Mouse (Mus musculus) cerebellum, adult 11 months (tissue): ENCODE measurements at regions not wholly inside any gene's neighbourhood (a gene's known extent, or its start where the extent isn't known, plus 50 kb on each side); places are given as distances from the start of the nearest gene placed in this dataset.

Experiments used
- DNase-seq: peaks from one replicate; pipeline ENCODE4 v3.0.0; 2022

- DNase-seq, result peak; percentile 49
These were observed 54.6 kb upstream of the Card11 start for GRCm38 (mm10) chr5:141054991-141055390.

DNA sequence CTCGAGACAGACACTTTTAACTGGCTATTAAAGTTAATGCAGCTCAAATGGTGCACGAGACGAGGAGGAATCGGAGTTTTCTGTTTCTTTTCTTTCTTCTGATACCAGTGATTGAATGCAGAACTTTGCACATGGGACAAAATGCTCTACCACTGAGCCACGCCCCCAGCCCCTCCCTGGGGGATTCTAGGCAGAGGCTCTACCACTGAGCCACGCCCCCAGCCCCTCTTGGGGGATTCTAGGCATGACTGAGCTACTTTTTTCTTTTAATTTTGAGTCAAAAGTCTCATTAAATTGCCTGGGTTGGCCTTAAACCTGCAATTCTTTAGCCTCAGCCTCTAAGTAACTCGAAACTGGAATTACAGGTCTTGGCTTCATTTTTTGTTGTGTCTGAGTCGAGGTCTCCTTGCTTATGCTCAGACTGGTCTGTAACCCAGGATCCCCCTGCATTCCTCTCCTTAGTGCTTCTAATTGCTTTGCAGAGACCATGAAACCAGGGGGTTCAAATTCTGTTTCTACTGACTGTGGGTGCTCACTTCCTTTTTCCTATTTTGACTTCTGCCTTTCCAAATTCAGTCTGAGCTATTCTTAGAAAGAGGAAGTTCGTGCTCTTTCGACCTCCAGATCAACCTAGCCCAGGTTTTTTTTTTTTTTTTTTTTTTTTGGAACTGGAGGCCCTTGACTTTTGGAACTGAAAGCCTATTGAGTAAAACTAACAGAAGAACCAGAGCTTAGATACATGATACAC lies 55.4 kb upstream of the Card11 start:
- DNase-seq, result no peak

- no peak for DNase-seq
These were observed 57.8 kb upstream of the Card11 start for GRCm38 (mm10) chr5:141058141-141058540.

DNA sequence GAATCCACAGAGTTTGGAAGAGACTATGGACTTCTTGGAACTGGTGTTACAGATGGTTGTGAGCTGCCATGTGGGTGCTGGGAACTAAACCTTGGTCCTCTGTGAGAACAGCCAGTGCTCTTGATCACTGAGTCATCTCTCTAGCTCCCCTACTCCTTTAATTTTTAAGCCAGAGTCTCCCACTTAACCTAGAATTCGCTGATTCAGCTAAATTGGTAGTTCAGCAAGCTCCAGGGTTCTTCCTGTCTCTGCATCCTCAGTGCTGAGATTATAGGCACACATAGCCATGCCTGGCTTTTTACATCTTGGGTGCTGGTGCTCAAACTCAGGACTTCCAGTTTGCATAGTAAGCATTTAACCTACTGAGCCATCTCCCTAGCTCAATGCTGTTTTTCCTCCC lies 58.5 kb upstream of the Card11 start:
- DNase-seq, result no peak

DNA sequence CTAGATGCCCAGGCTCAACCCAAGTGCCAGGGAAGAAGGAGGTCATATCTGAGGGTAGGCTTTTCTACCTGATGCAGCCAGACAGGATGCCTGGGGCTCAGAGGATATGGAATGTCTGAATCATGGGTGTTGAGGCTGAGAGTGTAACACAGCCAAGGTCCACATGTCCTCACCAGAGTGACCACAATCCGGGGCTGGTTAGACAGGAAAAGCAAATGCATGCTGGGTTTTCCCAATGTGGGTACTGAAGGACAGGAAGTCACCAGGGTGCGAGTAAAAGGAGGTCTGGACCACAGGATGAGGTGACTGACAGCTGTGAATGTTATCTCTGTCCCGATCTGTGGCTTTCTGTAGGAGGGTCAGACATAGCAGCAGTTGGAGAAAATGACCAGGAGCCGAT lies 61.8 kb upstream of the Card11 start:
- DNase-seq, result no peak

DNA sequence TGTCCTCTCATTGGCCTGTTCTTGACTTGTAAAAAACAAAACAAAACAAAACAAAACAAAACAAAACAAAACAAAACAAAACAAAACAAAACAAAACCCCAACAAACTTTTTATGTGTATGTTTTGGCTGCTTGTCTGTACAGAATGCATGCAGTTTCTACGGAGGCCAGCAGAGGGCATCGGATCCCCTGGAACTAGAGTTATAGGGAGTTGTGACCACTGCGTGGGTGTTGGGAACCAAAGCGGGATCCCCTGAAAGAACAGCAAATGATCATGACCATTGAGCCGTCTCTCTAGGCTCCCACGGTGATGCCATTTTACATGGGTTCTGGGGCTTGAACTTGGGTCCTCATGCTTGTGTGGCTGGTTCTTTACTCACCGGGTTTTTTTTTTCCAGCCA lies 67.2 kb upstream of the Card11 start:
- no peak for DNase-seq

DNA sequence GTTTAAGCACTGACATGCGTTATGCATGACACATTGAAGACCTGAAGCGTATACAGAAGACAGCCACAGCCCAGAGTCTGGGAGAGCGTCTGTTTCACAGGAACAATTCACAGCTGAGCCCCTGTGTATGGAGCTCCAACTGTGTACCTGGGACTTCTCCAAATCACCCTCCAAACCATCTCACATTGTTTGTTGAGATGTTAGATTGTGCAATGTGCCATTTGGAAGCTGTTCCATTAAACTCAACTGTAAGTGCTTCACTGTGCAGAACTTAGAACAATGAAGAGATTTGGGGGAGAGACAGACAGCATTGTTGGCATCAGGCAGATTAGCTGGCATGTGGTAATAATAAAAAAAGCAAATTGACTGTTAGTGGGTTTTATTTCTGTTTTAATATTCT lies 74.1 kb upstream of the Card11 start:
- DNase-seq, result no peak

GRCm38 (mm10) chr5:141076158-141076557 lies 75.8 kb upstream of the Card11 start:
- no peak for DNase-seq

DNA sequence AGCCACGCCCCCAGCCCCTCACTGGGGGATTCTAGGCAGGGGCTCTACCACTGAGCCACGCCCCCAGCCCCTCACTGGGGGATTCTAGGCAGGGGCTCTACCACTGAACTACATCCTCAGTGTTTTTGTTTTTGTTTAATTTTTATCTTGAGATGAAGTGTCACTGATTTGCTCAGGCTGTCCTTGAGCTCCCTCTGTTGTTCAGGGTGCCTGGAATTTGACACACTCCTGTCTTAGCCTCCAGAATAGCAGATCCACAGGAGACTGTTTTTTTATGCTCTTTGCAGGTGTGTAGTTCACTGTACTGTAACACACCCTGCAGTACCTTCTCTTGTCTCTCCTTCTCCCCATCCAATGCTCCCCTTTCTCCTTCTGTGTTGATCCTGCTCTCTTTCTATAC lies 76.6 kb upstream of the Card11 start:
- DNase-seq, result no peak

- no peak for DNase-seq
These were observed 80.5 kb upstream of the Card11 start for GRCm38 (mm10) chr5:141080896-141081295.

DNA sequence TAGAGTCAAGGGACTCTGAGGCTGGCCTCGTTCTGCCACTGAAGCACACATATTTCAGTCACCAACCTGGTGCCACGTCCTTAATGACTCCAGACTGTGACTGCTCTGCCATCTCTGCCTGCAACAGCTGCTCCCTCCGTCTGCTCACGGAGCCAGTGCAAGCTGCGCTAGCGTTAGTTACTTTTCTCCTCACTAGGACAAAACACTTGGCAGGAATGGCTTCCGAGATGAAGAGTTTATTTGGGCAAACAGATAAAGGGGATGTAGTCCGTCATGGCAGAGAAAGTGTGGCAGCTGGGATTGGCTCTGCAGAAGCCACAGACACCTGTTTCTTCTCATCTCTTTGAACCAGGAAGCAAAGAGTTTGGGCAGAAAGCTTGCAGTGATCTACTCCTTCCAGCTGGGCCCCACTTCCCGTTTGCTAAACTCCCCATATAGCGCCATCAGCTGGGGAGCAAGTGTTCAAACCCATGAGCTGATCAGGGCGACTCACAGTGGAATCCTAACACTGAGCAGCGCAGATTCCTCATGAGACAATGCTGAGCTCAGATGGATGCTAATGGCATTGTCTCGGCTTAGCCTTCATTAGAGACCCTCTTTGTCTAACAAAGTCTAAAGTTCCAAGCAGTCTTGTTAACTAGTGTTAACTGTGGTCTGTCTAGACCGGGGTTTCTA lies 83.8 kb upstream of the Card11 start:
- DNase-seq, result no peak

DNA sequence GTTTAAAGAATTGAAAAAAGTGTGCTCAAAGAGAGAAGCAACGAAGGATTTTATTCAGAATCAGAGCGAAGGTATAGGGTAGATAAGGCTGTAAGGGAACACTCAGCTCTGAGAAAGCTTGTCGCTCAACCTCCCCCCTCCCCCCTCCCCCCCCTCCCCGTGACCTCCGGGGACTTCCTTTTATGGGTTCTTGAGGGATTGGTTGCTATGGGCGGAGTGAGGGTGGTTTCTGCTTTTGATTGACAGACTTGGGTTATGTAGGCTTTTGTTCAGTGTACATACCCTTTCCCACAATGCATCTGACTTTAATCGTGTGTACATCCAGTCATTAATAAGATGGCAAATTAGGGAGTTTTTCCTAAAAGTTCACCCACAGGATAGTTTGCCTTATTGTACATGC lies 84.4 kb upstream of the Card11 start:
- no peak for DNase-seq

DNA sequence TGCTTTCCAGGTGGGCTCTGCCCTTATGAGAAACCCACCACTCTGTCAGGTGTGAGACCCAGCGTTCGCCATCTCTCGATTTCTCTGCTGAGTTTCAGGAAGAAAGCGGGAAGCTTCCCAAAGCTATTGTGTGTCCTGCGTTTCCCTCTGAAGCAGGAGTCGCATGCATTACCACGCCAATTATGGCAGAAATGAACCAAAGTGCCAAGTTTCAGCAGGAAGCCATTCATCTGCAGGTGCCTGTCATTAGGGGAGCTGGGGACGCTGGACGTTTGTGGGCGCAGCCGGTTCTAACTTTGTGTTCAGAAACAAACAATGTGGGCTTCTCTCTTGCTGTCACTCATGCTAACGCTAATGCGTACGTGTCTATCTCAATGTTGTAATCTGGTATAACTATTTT lies 91.3 kb upstream of the Card11 start:
- DNase-seq, result no peak

DNA sequence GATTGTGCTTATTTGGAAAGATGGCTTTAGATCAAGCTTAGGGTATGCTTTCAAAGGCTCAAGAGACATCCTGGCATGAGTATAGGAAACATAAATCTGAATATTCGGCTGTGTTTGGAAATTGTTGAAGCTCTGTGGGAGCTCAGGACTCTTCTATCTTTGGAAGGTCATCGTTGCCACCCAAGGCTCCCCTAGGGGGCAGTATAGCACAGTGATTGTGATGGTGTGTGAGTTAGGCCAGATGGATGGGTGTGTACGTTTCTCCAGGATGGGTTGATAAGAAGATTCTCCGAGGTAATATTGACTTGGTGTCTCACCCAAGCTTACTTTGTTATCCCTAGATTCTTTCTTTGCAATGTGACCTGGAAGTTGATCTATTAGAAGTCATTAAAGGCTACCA lies 93.3 kb upstream of the Card11 start:
- DNase-seq, result peak; percentile 12

GRCm38 (mm10) chr5:141097878-141098277 lies 97.5 kb upstream of the Card11 start:
- no peak for DNase-seq

- no peak for DNase-seq
These were observed 111.3 kb upstream of the Card11 start for GRCm38 (mm10) chr5:141111666-141112065.

DNA sequence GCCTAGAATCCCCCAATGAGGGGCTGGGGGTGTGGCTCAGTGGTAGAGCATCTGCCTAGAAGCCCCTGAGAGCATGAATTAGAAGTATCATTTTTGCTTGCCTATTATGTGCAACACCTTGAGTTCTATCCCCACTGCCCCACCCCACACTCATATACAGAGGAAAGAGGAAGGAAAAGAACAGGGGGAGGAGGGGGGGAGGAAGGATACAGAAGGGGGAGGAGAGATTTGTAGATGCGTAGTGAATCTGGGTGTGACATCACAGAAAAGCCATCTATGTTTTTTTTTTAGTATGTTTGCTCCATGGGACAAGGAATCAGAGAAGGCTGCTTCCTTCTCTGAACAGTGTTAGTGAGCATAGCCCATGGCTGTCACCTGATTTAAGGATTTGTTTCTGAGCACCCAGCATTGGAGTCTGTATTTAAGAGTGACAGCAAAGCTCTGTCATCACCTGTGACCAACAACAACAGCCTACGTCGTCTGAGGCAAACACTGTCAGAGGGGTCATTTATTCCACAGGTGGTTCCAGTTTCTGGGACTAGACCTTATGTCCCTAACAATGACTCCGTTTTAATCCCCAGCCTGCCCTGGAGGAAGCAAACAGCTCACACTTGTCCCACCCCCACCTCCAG lies 115.0 kb upstream of the Card11 start:
- DNase-seq, result no peak

GRCm38 (mm10) chr5:141115963-141116362 lies 115.6 kb upstream of the Card11 start:
- DNase-seq, result no peak

DNA sequence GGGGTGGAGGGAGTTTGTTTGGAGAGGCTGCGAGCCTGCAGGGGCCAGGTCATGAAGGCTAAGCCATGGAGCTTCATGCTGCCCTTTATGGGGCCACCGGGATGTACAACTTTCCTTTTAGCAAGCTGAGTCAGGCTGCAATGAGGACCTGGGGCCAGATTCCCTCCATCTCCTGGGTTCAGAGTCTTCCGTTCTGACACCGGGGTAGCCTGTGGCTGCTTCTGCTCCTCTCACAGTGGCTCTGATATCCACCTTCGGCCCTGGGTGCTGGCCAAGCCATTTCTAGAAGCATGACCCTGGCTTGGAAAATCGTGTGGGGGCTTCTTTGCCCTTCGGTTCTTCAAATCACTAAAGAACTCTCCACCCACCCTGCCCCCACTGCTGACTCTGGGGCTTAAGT lies 115.4 kb upstream of the Sdk1 start:
- no peak for DNase-seq

- DNase-seq, result no peak
These were observed 114.8 kb upstream of the Sdk1 start for GRCm38 (mm10) chr5:141126536-141126935.

- no peak for DNase-seq
These were observed 110.3 kb upstream of the Sdk1 start for GRCm38 (mm10) chr5:141131036-141131435.

DNA sequence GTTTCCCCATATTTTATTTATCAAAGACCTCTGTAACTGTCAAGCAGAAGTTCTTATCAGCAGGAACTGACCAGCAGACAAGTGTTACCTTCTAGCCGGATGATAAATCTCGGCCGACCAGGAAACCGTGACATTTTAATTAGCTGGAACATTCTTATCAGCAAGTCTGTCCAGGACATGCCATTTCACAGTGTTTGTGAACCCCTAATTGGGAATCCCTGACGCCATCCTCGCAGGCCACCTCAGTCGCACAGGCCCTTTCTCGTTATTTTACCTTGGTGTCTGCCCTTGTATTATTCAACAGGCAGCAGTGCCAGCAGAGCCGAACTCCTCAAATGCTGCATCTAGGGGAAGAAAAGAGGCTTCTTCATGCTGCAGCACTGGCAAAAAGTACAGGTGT lies 109.4 kb upstream of the Sdk1 start:
- DNase-seq, result no peak

GRCm38 (mm10) chr5:141136239-141136638 lies 105.1 kb upstream of the Sdk1 start:
- DNase-seq, result no peak

DNA sequence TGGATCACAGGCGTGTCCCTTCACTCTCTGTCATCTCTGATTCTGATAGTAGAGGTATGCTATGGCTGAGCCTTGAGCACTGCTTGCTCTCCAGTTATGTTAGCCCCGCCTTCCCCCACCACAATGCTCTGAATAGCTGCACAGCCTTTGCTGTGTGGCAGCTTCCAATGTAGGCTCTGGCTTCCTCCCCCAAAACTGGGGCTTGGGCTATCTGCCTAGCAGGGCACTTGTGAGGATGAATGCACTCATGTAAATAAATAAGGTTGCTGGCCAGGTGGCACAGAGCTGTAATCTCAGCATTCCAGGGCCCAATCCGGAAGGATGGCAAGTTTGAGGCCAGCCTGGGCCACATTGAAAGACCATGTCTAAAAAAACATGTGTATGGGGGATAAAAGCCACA lies 103.6 kb upstream of the Sdk1 start:
- DNase-seq, result no peak
